Mouse (Mus musculus) kidney, embryonic 15.5 days (tissue): ENCODE data around the gene Gins2. TPM values are rescaled to one million over a fixed set of nuclear protein-coding genes. Genes with fewer than 3 reads are reported as not detected.
A peak's percentile ranks its signal among the peaks of the same experiment; 100 is the strongest.

Experiments used
- ATAC-seq: fragments of 200-750 bp; cut with Nextera tagmentation; replicated peaks from 2 replicates; pipeline ENCODE4 v1.8.0; 2017; ENCODE audit warnings: moderate TSS enrichment; ENCODE audit not compliant: low FRiP score
- H3K27ac ChIP-seq: fragments of 300-500 bp; sonication (generic); 2 replicates; pipeline ENCODE4 v1.5.1; 2015; ENCODE audit warnings: mild to moderate bottlenecking, inconsistent platforms
- H3K27me3 ChIP-seq: fragments of 300-500 bp; sonication (generic); 2 replicates; pipeline ENCODE4 v1.6.1; 2015; ENCODE audit warnings: inconsistent platforms
- H3K36me3 ChIP-seq: fragments of 300-500 bp; sonication (generic); 2 replicates; pipeline ENCODE4 v1.6.1; 2015; ENCODE audit warnings: inconsistent platforms
- H3K4me1 ChIP-seq: fragments of 300-500 bp; sonication (generic); 2 replicates; pipeline ENCODE4 v1.6.1; 2015; ENCODE audit warnings: inconsistent platforms
- H3K4me2 ChIP-seq: fragments of 300-500 bp; sonication (generic); 2 replicates; pipeline ENCODE4 v1.6.1; 2015; ENCODE audit warnings: moderate library complexity, mild to moderate bottlenecking, inconsistent platforms
- H3K4me3 ChIP-seq: fragments of 300-500 bp; sonication (generic); replicated peaks from 2 replicates; pipeline ENCODE4 v1.5.1; 2015; ENCODE audit warnings: mild to moderate bottlenecking, inconsistent platforms
- H3K9ac ChIP-seq: fragments of 300-500 bp; sonication (generic); 2 replicates; pipeline ENCODE4 v1.6.1; 2015; ENCODE audit warnings: mild to moderate bottlenecking, inconsistent platforms
- H3K9me3 ChIP-seq: fragments of 300-500 bp; sonication (generic); replicated peaks from 2 replicates; pipeline ENCODE4 v1.6.1; 2016; ENCODE audit warnings: inconsistent platforms
- WGBS: fragments of 180-500 bp; shearing (Covaris S2); methylation state at CpG from one replicate; pipeline ENCODE4 v1.1.7; 2015; ENCODE audit warnings: mixed read lengths; 5-methylcytosine and 5-hydroxymethylcytosine counted together
- polyA plus RNA-seq: library from polyadenylated mRNA; unstranded; fragments of >200 nt; fragmentation: Nextera tagmentation; extraction: Ambion mirVana; gene quantifications from 2 replicates; pipeline ENCODE4 v1.2.1, GENCODE M21; 2015

Gene Gins2
- polyA plus RNA-seq, 1 experiment from 2014 or later: 107 TPM

- 94% methylated on average over 5 of the region's 5 CpGs for WGBS
- no peaks in the 10 kb centered on the region for H3K27me3 ChIP-seq
- ATAC-seq: no peak
- no peak overlapping the region for H3K9ac ChIP-seq
- no peaks in the 10 kb centered on the region for H3K9me3 ChIP-seq
- no peak overlapping the region for H3K27ac ChIP-seq
- H3K4me3 ChIP-seq: no peak overlapping the region
- H3K4me2 ChIP-seq: no peak overlapping the region
- no peaks in the 10 kb centered on the region for H3K36me3 ChIP-seq
- H3K4me1 ChIP-seq: peaks cover 16% of the 10 kb centered on the region
Measured at GRCm38 (mm10) chr8:120594571-120594970, 5.5 kb upstream of the Gins2 start.

GRCm38 (mm10) chr8:120591587-120592292 lies 2.6 kb upstream of the Gins2 start:
- ATAC-seq: no peak
- 67% methylated on average over 10 of the region's 10 CpGs for WGBS
- no peaks in the 10 kb centered on the region for H3K36me3 ChIP-seq
- no peak overlapping the region for H3K4me2 ChIP-seq
- H3K9me3 ChIP-seq: no peaks in the 10 kb centered on the region
- peaks cover 28% of the 10 kb centered on the region for H3K4me1 ChIP-seq
- no peak overlapping the region for H3K4me3 ChIP-seq
- no peak overlapping the region for H3K27ac ChIP-seq
- H3K9ac ChIP-seq: no peak overlapping the region
- H3K27me3 ChIP-seq: no peaks in the 10 kb centered on the region

GRCm38 (mm10) chr8:120589921-120590320 lies 817 bp upstream of the Gins2 start:
- Histone ChIP-seq H3K4me2 (peak overlapping the region; percentile 65), H3K9me3 (no peaks in the 10 kb centered on the region), H3K27me3 (no peaks in the 10 kb centered on the region), H3K27ac (peak overlapping the region; percentile 76), H3K36me3 (peaks cover 10% of the 10 kb centered on the region; the same call in 1 of the 2 replicates), H3K9ac (peak overlapping the region; percentile 37), H3K4me3 (peak overlapping the region; percentile 48), H3K4me1 (peaks cover 31% of the 10 kb centered on the region)
- 50% methylated on average over 2 of the region's 2 CpGs for WGBS
- no peak for ATAC-seq

GRCm38 (mm10) chr8:120585521-120585920 lies 3.6 kb downstream of the Gins2 start:
- no peak overlapping the region for H3K9ac ChIP-seq
- WGBS: 89% methylated on average over 10 of the region's 10 CpGs
- no peak overlapping the region for H3K4me2 ChIP-seq
- H3K36me3 ChIP-seq: peaks cover 43% of the 10 kb centered on the region
- H3K27me3 ChIP-seq: no peaks in the 10 kb centered on the region
- peaks cover 38% of the 10 kb centered on the region for H3K4me1 ChIP-seq
- ATAC-seq: no peak
- H3K27ac ChIP-seq: no peak overlapping the region
- H3K4me3 ChIP-seq: no peak overlapping the region
- no peaks in the 10 kb centered on the region for H3K9me3 ChIP-seq

GRCm38 (mm10) chr8:120581811-120582210 lies 7.3 kb downstream of the Gins2 start:
- Histone ChIP-seq H3K27me3 (no peaks in the 10 kb centered on the region), H3K27ac (0 out of 2 replicates have a peak overlapping the region, but pooled peaks have one; percentile 16), H3K4me1 (peaks cover 17% of the 10 kb centered on the region), H3K36me3 (peaks cover 80% of the 10 kb centered on the region), H3K4me3 (no peak overlapping the region), H3K4me2 (no peak overlapping the region), H3K9ac (no peak overlapping the region), H3K9me3 (no peaks in the 10 kb centered on the region)
- WGBS: 79% methylated on average over 8 of the region's 8 CpGs
- ATAC-seq: no peak

GRCm38 (mm10) chr8:120581329-120581728 lies 7.8 kb downstream of the Gins2 start:
- H3K4me1 ChIP-seq: peaks cover 21% of the 10 kb centered on the region
- no peak overlapping the region for H3K4me2 ChIP-seq
- no peak overlapping the region for H3K9ac ChIP-seq
- ATAC-seq: no peak
- H3K9me3 ChIP-seq: no peaks in the 10 kb centered on the region
- H3K4me3 ChIP-seq: no peak overlapping the region
- H3K27me3 ChIP-seq: no peaks in the 10 kb centered on the region
- peaks cover 85% of the 10 kb centered on the region for H3K36me3 ChIP-seq
- WGBS: 80% methylated on average over 12 of the region's 12 CpGs
- 0 out of 2 replicates have a peak overlapping the region, but pooled peaks have one; percentile 16 for H3K27ac ChIP-seq

- H3K4me2 ChIP-seq: no peak overlapping the region
Measured at GRCm38 (mm10) chr8:120580336-120581000, 8.6 kb downstream of the Gins2 start.

GRCm38 (mm10) chr8:120577821-120578220 lies 11.3 kb downstream of the Gins2 start:
- Histone ChIP-seq H3K9ac (no peak overlapping the region), H3K27me3 (no peaks in the 10 kb centered on the region), H3K27ac (no peak overlapping the region), H3K4me3 (no peak overlapping the region), H3K36me3 (peaks cover 100% of the 10 kb centered on the region), H3K4me1 (peaks cover 47% of the 10 kb centered on the region), H3K9me3 (no peaks in the 10 kb centered on the region), H3K4me2 (no peak overlapping the region)
- ATAC-seq: no peak
- WGBS: 92% methylated on average over 17 of the region's 17 CpGs

More at GRCm38 (mm10) chr8:120580336-120581000, 8.6 kb downstream of the Gins2 start:
- no peak for ATAC-seq
- Histone ChIP-seq H3K4me1 (peaks cover 30% of the 10 kb centered on the region), H3K27ac (no peak overlapping the region), H3K4me3 (no peak overlapping the region), H3K36me3 (peaks cover 88% of the 10 kb centered on the region), H3K9ac (no peak overlapping the region), H3K9me3 (no peaks in the 10 kb centered on the region), H3K27me3 (no peaks in the 10 kb centered on the region)
- 83% methylated on average over 8 of the region's 8 CpGs for WGBS

- Histone ChIP-seq H3K4me3 (no peak overlapping the region), H3K9me3 (no peaks in the 10 kb centered on the region), H3K4me2 (no peak overlapping the region), H3K4me1 (peaks cover 53% of the 10 kb centered on the region), H3K36me3 (peaks cover 100% of the 10 kb centered on the region), H3K27me3 (no peaks in the 10 kb centered on the region), H3K9ac (0 out of 2 replicates have a peak overlapping the region, but pooled peaks have one; percentile 17), H3K27ac (peak overlapping the region; percentile 23; the same call in 1 of the 2 replicates)
- no peak; the same call in 1 of the 2 replicates for ATAC-seq
- 43% methylated on average over 9 of the region's 9 CpGs for WGBS
Measured at GRCm38 (mm10) chr8:120575801-120576200, 13.3 kb downstream of the Gins2 start.

GRCm38 (mm10) chr8:120574941-120575340 lies 14.2 kb downstream of the Gins2 start:
- H3K9me3 ChIP-seq: no peaks in the 10 kb centered on the region
- H3K27me3 ChIP-seq: no peaks in the 10 kb centered on the region
- WGBS: 58% methylated on average over 19 of the region's 19 CpGs
- peaks cover 99% of the 10 kb centered on the region for H3K36me3 ChIP-seq
- 0 out of 2 replicates have a peak, but pooled peaks have one; percentile 17 for ATAC-seq
- H3K4me1 ChIP-seq: peaks cover 57% of the 10 kb centered on the region
- no peak overlapping the region for H3K4me2 ChIP-seq
- 0 out of 2 replicates have a peak overlapping the region, but pooled peaks have one; percentile 10 for H3K27ac ChIP-seq
- H3K9ac ChIP-seq: no peak overlapping the region
- H3K4me3 ChIP-seq: no peak overlapping the region

- H3K9me3 ChIP-seq: no peaks in the 10 kb centered on the region
- H3K4me1 ChIP-seq: peaks cover 57% of the 10 kb centered on the region
- H3K4me3 ChIP-seq: no peak overlapping the region
- no peak for ATAC-seq
- no peak overlapping the region for H3K9ac ChIP-seq
- no peak overlapping the region for H3K27ac ChIP-seq
- H3K27me3 ChIP-seq: no peaks in the 10 kb centered on the region
- no peak overlapping the region for H3K4me2 ChIP-seq
- H3K36me3 ChIP-seq: peaks cover 99% of the 10 kb centered on the region
- WGBS: 66% methylated on average over 11 of the region's 11 CpGs
Measured at GRCm38 (mm10) chr8:120573866-120574265, 15.2 kb downstream of the Gins2 start.

- H3K4me1 ChIP-seq: peaks cover 57% of the 10 kb centered on the region
- H3K9ac ChIP-seq: no peak overlapping the region
- H3K27me3 ChIP-seq: no peaks in the 10 kb centered on the region
- WGBS: 81% methylated on average over 21 of the region's 21 CpGs
- H3K27ac ChIP-seq: no peak overlapping the region
- no peak for ATAC-seq
- no peak overlapping the region for H3K4me2 ChIP-seq
- no peaks in the 10 kb centered on the region for H3K9me3 ChIP-seq
- peaks cover 99% of the 10 kb centered on the region for H3K36me3 ChIP-seq
- H3K4me3 ChIP-seq: no peak overlapping the region
Measured at GRCm38 (mm10) chr8:120572534-120572933, 16.6 kb downstream of the Gins2 start.
